In genomic region chr3:145703411-145703924, GRCm38 (mm10) we compare ENCODE assay signal across 8 mouse cellular contexts. TPM values are rescaled to one million over a fixed set of nuclear protein-coding genes. Genes with fewer than 3 reads are reported as not detected.
DNase-seq lines count a peak whose midpoint lies in the region; ATAC-seq lines count a peak whose summit lies in the region.

No protein-coding gene starts in this region.

- H3K36me3 ChIP-seq in heart, embryonic 12.5 days: no peaks in the 10 kb centered on the region
- no peaks in the 10 kb centered on the region for H3K36me3 ChIP-seq in hindbrain, embryonic 14.5 days (replicated peaks; ENCODE audit: control insufficient read depth, insufficient read depth)

- intact Hi-C loops in heart, postnatal 36 days (cut with DNase I): no loop called here

- no peak overlapping the region for H3K4me3 ChIP-seq in heart, embryonic 12.5 days
- no peak overlapping the region for H3K4me3 ChIP-seq in hindbrain, embryonic 14.5 days (replicated peaks; ENCODE audit: low read length)

- ATAC-seq in heart, embryonic 12.5 days (ENCODE audit: insufficient number of reproducible peaks, low FRiP score): peak; percentile 41; the same call in 1 of the 2 replicates
- ATAC-seq in hindbrain, embryonic 14.5 days (ENCODE audit: low FRiP score): peak; percentile 69; the same call in 1 of the 2 replicates

- H3K9me3 ChIP-seq in heart, embryonic 12.5 days (replicated peaks): no peaks in the 10 kb centered on the region
- H3K9me3 ChIP-seq in hindbrain, embryonic 14.5 days (ENCODE audit: control insufficient read depth, low read length): no peaks in the 10 kb centered on the region

- peak overlapping the region; percentile 54; the same call in 1 of the 2 replicates for H3K9ac ChIP-seq in heart, embryonic 12.5 days
- H3K9ac ChIP-seq in hindbrain, embryonic 14.5 days: 0 out of 2 replicates have a peak overlapping the region, but pooled peaks have one; percentile 16

- H3K4me2 ChIP-seq in heart, embryonic 12.5 days: peak overlapping the region; percentile 55
- H3K4me2 ChIP-seq in hindbrain, embryonic 14.5 days (replicated peaks): no peak overlapping the region

- H3K27ac ChIP-seq in heart, embryonic 12.5 days (ENCODE audit: poor library complexity, severe bottlenecking): peak overlapping the region; percentile 94
- no peak overlapping the region for H3K27ac ChIP-seq in hindbrain, embryonic 14.5 days

- H3K27me3 ChIP-seq in heart, embryonic 12.5 days (replicated peaks): no peaks in the 10 kb centered on the region
- H3K27me3 ChIP-seq in hindbrain, embryonic 14.5 days (ENCODE audit: control insufficient read depth, insufficient read depth, low read length): no peaks in the 10 kb centered on the region

- H3K4me1 ChIP-seq in heart, embryonic 12.5 days (replicated peaks): peaks cover 53% of the 10 kb centered on the region
- peaks cover 4% of the 10 kb centered on the region; the same call in 1 of the 2 replicates for H3K4me1 ChIP-seq in hindbrain, embryonic 14.5 days (replicated peaks; ENCODE audit: control insufficient read depth, insufficient read depth, low read length)

- no peak for DNase-seq in heart, postnatal 36 days
- DNase-seq in embryo, embryonic 11 days: peak; percentile 70
- DNase-seq in hindbrain, embryonic 14.5 days (ENCODE audit: low spot score): no peak
- peak; percentile 71 for DNase-seq in mesoderm, embryonic 11.5 days (ENCODE audit: low read depth, low spot score)
- no peak for DNase-seq in gastrocnemius, postnatal 25 days
- DNase-seq in cerebellum, postnatal 25 days: no peak
- DNase-seq in cerebellum, adult 8-10 months: no peak

- WGBS in heart, embryonic 12.5 days: 6% methylated on average over 11 of the region's 11 CpGs
- 11% methylated on average over 11 of the region's 11 CpGs for WGBS in hindbrain, embryonic 14.5 days

RNA-seq across cellular contexts. Expression of gene Ccn1, which starts 53.7 kb away (rescaled TPM):
- polyA plus RNA-seq in heart, embryonic 12.5 days (2016; fragmentation: Nextera tagmentation; extraction: Ambion mirVana): 93.5 and 100 TPM in 2 replicates
- 10 to 100 TPM; 55.0 to 68.6 TPM for total RNA-seq in heart, postnatal 36 days (2021)
- 4.6 and 4.7 TPM in 2 replicates for polyA plus RNA-seq in hindbrain, embryonic 14.5 days (2014; fragmentation: Nextera tagmentation; extraction: Ambion mirVana)
- 10 to 100 TPM; 18.2 to 21.4 TPM for total RNA-seq in gastrocnemius, postnatal 25 days (2021)

RNA-seq across cellular contexts. Expression of gene Ddah1, which starts 55.0 kb away (rescaled TPM):
- 35.2 and 36.7 TPM in 2 replicates for polyA plus RNA-seq in heart, embryonic 12.5 days (2016; fragmentation: Nextera tagmentation; extraction: Ambion mirVana)
- 1 to 10 TPM; 8.4 to 8.9 TPM for total RNA-seq in heart, postnatal 36 days (2021)
- 102 and 117 TPM in 2 replicates for polyA plus RNA-seq in hindbrain, embryonic 14.5 days (2014; fragmentation: Nextera tagmentation; extraction: Ambion mirVana)
- 1 to 10 TPM; 4.8 to 5.7 TPM for total RNA-seq in gastrocnemius, postnatal 25 days (2021)

Comparison
In these comparisons a context has a peak if more than half of its experiments do, and no peak if none do; other contexts are left out.
1. DNase-seq: peak in embryo, embryonic 11 days (single experiment) and mesoderm, embryonic 11.5 days (single experiment); none in heart, postnatal 36 days (0 of 2), hindbrain, embryonic 14.5 days (single experiment), gastrocnemius, postnatal 25 days (single experiment), cerebellum, postnatal 25 days (0 of 2) and cerebellum, adult 8-10 months (single experiment).